Mouse (Mus musculus): ENCODE measurements at regions not wholly inside any gene's neighbourhood (a gene's known extent, or its start where the extent isn't known, plus 50 kb on each side); places are given as distances from the start of the nearest gene placed in this dataset.

DNA sequence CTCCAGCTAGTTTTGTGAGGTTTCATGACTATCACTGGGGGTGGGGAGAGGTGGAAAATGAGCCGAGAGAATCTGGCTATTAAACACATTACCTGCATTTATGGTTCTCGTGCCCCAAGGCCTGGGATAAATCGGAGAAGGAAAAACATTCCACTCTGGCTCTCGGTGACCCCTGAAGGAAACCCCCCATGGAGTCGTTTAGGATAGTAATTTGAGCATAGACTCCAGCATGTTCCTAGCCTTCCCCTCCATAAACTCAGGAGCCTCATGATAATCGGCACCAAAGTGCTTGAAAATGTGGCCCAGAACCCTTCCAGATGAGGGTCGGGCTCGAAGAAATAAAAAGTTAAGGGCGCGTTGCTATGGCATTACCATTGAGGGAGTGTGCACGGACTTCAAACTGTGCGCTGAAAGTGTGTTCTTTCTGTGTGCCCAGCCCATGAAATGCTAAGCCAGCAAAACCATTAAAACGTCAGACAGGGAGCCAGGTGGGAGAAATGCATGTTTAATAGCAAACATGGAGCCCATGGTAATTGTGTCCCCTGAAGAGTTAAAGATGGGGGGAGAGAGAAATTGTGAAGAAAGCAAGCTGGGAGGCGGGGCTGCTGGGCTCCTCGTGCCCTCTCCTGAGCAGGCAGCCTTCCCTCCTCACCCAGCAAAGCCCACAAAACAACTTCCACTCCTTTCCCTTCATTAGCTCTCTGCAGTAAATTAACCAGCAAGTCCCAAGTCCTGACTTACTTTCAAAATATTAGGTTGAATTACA, 64.1 kb upstream of the Sall1 start:
- DNase-seq (no peak), ATAC-seq (no peak)
- TF ChIP-seq CTCF (IDR thresholded peaks at IDR 0.05; ENCODE audit: low read depth), result no peak
- WGBS, result 74% methylated on average over 15 of the region's 15 CpGs
- Histone ChIP-seq H3K4me2 (ENCODE audit: low read depth) (no peak overlapping the region), H3K27ac (ENCODE audit: low read depth, low read length) (no peak overlapping the region), H3K27me3 (ENCODE audit: insufficient read depth, low read length) (no peaks in the 10 kb centered on the region), H3K9ac (no peak overlapping the region), H3K36me3 (ENCODE audit: insufficient read depth) (no peaks in the 10 kb centered on the region), H3K4me1 (ENCODE audit: insufficient read depth) (no peaks in the 10 kb centered on the region), H3K4me3 (ENCODE audit: low read depth, low read length) (no peak overlapping the region), H3K9me3 (ENCODE audit: low read length) (no peaks in the 10 kb centered on the region)

DNA sequence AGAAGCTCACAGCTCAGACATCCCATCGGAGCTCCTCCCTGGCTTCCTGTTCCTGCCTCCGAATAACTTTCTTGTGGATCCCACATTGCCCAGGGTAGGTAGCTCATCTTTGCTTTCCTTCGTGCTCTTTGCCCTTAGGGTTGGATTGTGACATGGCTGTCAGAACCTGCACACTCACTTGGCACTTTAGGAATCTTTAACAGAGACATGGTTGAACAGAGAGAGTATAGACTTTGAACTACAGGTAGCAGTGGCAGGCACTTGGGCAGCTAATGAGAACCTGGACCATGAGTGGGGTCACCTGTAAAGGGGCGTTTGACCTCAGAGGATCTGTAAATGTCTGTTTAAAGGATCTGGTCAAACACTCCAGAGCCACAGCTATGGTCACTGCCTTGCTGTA, 62.4 kb upstream of the Sall1 start:
- 91% methylated on average over 4 of the region's 4 CpGs for WGBS
- no peaks in the 10 kb centered on the region for H3K4me1 ChIP-seq (ENCODE audit: insufficient read depth)
- H3K27ac ChIP-seq (ENCODE audit: low read depth, low read length), result no peak overlapping the region
- no peak for DNase-seq
- H3K9ac ChIP-seq, result no peak overlapping the region
- no peak for TF ChIP-seq CTCF (IDR thresholded peaks at IDR 0.05; ENCODE audit: low read depth)
- H3K27me3 ChIP-seq (ENCODE audit: insufficient read depth, low read length), result no peaks in the 10 kb centered on the region
- no peak for ATAC-seq
- H3K4me2 ChIP-seq (ENCODE audit: low read depth), result no peak overlapping the region
- H3K9me3 ChIP-seq (ENCODE audit: low read length), result no peaks in the 10 kb centered on the region
- H3K4me3 ChIP-seq (ENCODE audit: low read depth, low read length), result no peak overlapping the region
- no peaks in the 10 kb centered on the region for H3K36me3 ChIP-seq (ENCODE audit: insufficient read depth)

DNA sequence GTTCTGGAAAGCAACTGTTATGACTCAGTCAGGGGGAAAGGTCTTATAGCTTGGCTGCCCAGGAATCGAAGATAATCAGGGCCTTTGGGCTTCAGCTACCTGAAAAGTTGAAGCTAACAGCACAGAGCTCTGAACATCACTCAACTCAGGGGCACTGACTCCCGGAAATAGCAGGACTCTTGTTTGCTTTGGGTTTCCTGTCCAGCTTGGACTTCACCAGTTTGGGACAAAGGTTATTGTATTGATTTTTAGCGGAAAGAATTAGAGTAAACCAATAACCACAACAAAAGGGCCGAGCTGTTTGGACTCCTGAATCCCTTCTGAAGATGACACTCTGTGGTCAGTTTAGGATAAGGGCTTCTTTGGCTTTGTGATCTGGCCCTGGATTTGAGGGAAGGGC, 53.4 kb upstream of the Sall1 start:
- H3K27me3 ChIP-seq (ENCODE audit: insufficient read depth, low read length), result no peaks in the 10 kb centered on the region
- no peak for TF ChIP-seq CTCF (IDR thresholded peaks at IDR 0.05; ENCODE audit: low read depth)
- no peaks in the 10 kb centered on the region for H3K4me1 ChIP-seq (ENCODE audit: insufficient read depth)
- H3K9me3 ChIP-seq (ENCODE audit: low read length), result no peaks in the 10 kb centered on the region
- H3K4me2 ChIP-seq (ENCODE audit: low read depth), result no peak overlapping the region
- WGBS, result 90% methylated on average over 4 of the region's 4 CpGs
- H3K4me3 ChIP-seq (ENCODE audit: low read depth, low read length), result no peak overlapping the region
- ATAC-seq (no peak), DNase-seq (no peak)
- no peaks in the 10 kb centered on the region for H3K36me3 ChIP-seq (ENCODE audit: insufficient read depth)
- H3K9ac ChIP-seq, result no peak overlapping the region
- H3K27ac ChIP-seq (ENCODE audit: low read depth, low read length), result no peak overlapping the region

Data from forebrain, postnatal 0 days (tissue).